In the genomic region with DNA sequence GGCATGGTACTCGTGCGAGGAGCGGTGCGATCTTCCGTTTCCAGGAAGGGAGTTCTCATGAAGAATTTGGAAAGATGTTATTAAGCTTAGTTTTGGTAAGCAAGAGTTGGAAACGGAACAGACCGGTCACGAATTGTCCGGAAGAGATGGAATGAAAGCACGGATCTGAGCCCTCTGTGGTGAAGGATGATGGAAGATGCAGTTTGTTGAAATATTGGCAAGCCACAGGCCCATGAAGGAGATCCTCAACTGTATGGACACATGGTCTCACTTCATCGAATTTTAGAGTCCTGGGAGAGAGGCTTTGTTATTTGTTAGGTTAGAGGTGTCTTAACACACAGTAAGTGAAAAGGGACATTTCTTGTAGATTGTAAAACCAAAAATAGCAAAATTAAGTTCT, we compare ENCODE assay signal across 9 mouse cellular contexts. TPM values are rescaled to one million over a fixed set of nuclear protein-coding genes. Genes with fewer than 3 reads are reported as not detected.
A peak's percentile ranks its signal among the peaks of the same experiment; 100 is the strongest.
DNase-seq lines count a peak whose midpoint lies in the region; ATAC-seq and TF ChIP-seq lines count a peak whose summit lies in the region.
"Had no signal": no experiment of that assay in that cellular context is flagged by ENCODE, and none has a peak within 500 bp of the region (broad histone marks: within the 10 kb centered on the region; RNA-seq: fewer than 3 reads in every experiment).

No protein-coding gene starts in this region.

- no peaks in the 10 kb centered on the region for H3K27me3 ChIP-seq in kidney, embryonic 15.5 days
- no peaks in the 10 kb centered on the region for H3K27me3 ChIP-seq in hindbrain, embryonic 14.5 days (ENCODE audit: control insufficient read depth, insufficient read depth, low read length)
- H3K27me3 ChIP-seq in midbrain, embryonic 13.5 days: no peaks in the 10 kb centered on the region

- no peak for TF ChIP-seq POLR2A in bone marrow macrophage, adult 2 months (IDR thresholded peaks at IDR 0.05; ENCODE audit: borderline replicate concordance, low read depth, low read length)

- peaks cover 22% of the 10 kb centered on the region for H3K4me1 ChIP-seq in kidney, embryonic 15.5 days
- peaks cover 6% of the 10 kb centered on the region for H3K4me1 ChIP-seq in bone marrow macrophage, adult 2 months (ENCODE audit: control insufficient read depth, insufficient read depth, low read length)
- H3K4me1 ChIP-seq in hindbrain, embryonic 14.5 days (replicated peaks; ENCODE audit: control insufficient read depth, insufficient read depth, low read length): peaks cover 11% of the 10 kb centered on the region
- H3K4me1 ChIP-seq in midbrain, embryonic 13.5 days (replicated peaks): peaks cover 21% of the 10 kb centered on the region

- peak overlapping the region; percentile 77 for H3K9ac ChIP-seq in kidney, embryonic 15.5 days
- H3K9ac ChIP-seq in hindbrain, embryonic 14.5 days: peak overlapping the region; percentile 90
- peak overlapping the region; percentile 87 for H3K9ac ChIP-seq in midbrain, embryonic 13.5 days (replicated peaks)

- 6% methylated on average over 11 of the region's 11 CpGs for WGBS in kidney, embryonic 15.5 days
- 12% methylated on average over 11 of the region's 11 CpGs for WGBS in hindbrain, embryonic 14.5 days
- WGBS in midbrain, embryonic 13.5 days: 10% methylated on average over 11 of the region's 11 CpGs

- peak overlapping the region; percentile 80 for H3K4me3 ChIP-seq in kidney, embryonic 15.5 days (replicated peaks)
- peak overlapping the region; percentile 86 for H3K4me3 ChIP-seq in bone marrow macrophage, adult 2 months (ENCODE audit: insufficient read depth, low read length)
- H3K4me3 ChIP-seq in hindbrain, embryonic 14.5 days (replicated peaks; ENCODE audit: low read length): peak overlapping the region; percentile 93
- peak overlapping the region; percentile 87 for H3K4me3 ChIP-seq in midbrain, embryonic 13.5 days (replicated peaks)

- no peak for TF ChIP-seq CTCF in bone marrow macrophage, adult 2 months (IDR thresholded peaks at IDR 0.05; ENCODE audit: low read depth, low read length)

- peak overlapping the region; percentile 92; the same call in 1 of the 2 replicates for H3K27ac ChIP-seq in kidney, embryonic 15.5 days
- H3K27ac ChIP-seq in bone marrow macrophage, adult 2 months (ENCODE audit: insufficient read depth, low read depth, low read length): peak overlapping the region; percentile 40
- H3K27ac ChIP-seq in hindbrain, embryonic 14.5 days: no peak overlapping the region
- H3K27ac ChIP-seq in midbrain, embryonic 13.5 days: no peak overlapping the region

- H3K9me3 ChIP-seq in kidney, embryonic 15.5 days (replicated peaks): no peaks in the 10 kb centered on the region
- H3K9me3 ChIP-seq in hindbrain, embryonic 14.5 days (ENCODE audit: control insufficient read depth, low read length): no peaks in the 10 kb centered on the region
- H3K9me3 ChIP-seq in midbrain, embryonic 13.5 days: no peaks in the 10 kb centered on the region

- DNase-seq in kidney, postnatal 4 days: no peak
- no peak for DNase-seq in hindbrain, embryonic 14.5 days (ENCODE audit: low spot score)
- no peak for DNase-seq in ovary, postnatal 10 days (ENCODE audit: low spot score)
- no peak for DNase-seq in thymus, postnatal 4 days
- DNase-seq: gastrocnemius, postnatal 14 days had no signal

- H3K36me3 ChIP-seq in kidney, embryonic 15.5 days: peaks cover 80% of the 10 kb centered on the region
- peaks cover 80% of the 10 kb centered on the region for H3K36me3 ChIP-seq in hindbrain, embryonic 14.5 days (replicated peaks; ENCODE audit: control insufficient read depth, insufficient read depth)
- peaks cover 73% of the 10 kb centered on the region for H3K36me3 ChIP-seq in midbrain, embryonic 13.5 days

- peak overlapping the region; percentile 87 for H3K4me2 ChIP-seq in kidney, embryonic 15.5 days
- peak overlapping the region; percentile 84 for H3K4me2 ChIP-seq in hindbrain, embryonic 14.5 days (replicated peaks)
- peak overlapping the region; percentile 78 for H3K4me2 ChIP-seq in midbrain, embryonic 13.5 days (replicated peaks)

- no peak for ATAC-seq in kidney, embryonic 15.5 days (replicated peaks; ENCODE audit: low FRiP score)
- ATAC-seq in hindbrain, embryonic 14.5 days (ENCODE audit: low FRiP score): no peak
- ATAC-seq in midbrain, embryonic 13.5 days: no peak
- no peak for ATAC-seq in granulocyte monocyte progenitor cell, adult 5-6 weeks (replicated peaks; ENCODE audit: poor library complexity, severe bottlenecking)

RNA-seq across cellular contexts. Expression of gene Nop2, which starts 0.8 kb away (rescaled TPM):
- polyA plus RNA-seq in kidney, embryonic 15.5 days (2015; fragmentation: Nextera tagmentation; extraction: Ambion mirVana): 65.0 and 69.0 TPM in 2 replicates
- polyA plus RNA-seq in bone marrow macrophage, adult 2 months (2012; ENCODE audit: insufficient read depth, insufficient read length, missing spikeins): 10.7 and 11.4 TPM in 2 replicates
- 40.3 and 48.4 TPM in 2 replicates for polyA plus RNA-seq in hindbrain, embryonic 14.5 days (2014; fragmentation: Nextera tagmentation; extraction: Ambion mirVana)
- polyA plus RNA-seq in midbrain, embryonic 13.5 days (2015; fragmentation: Nextera tagmentation; extraction: Ambion mirVana): 43.2 and 45.9 TPM in 2 replicates
- total RNA-seq in granulocyte monocyte progenitor cell, adult 5-6 weeks (2014; fragmentation: Nextera tagmentation): 65.6 and 82.8 TPM in 2 replicates
- total RNA-seq in granulocyte monocyte progenitor cell, adult 5-6 weeks (2017): 79.2 and 82.4 TPM in 2 replicates

RNA-seq across cellular contexts. Expression of gene Iffo1, which starts 12.6 kb away (rescaled TPM):
- polyA plus RNA-seq in kidney, embryonic 15.5 days (2015; fragmentation: Nextera tagmentation; extraction: Ambion mirVana): 9.6 and 10.4 TPM in 2 replicates
- polyA plus RNA-seq in bone marrow macrophage, adult 2 months (2012; ENCODE audit: insufficient read depth, insufficient read length, missing spikeins): 51.8 and 57.0 TPM in 2 replicates
- polyA plus RNA-seq in hindbrain, embryonic 14.5 days (2014; fragmentation: Nextera tagmentation; extraction: Ambion mirVana): 18.2 and 19.0 TPM in 2 replicates
- polyA plus RNA-seq in midbrain, embryonic 13.5 days (2015; fragmentation: Nextera tagmentation; extraction: Ambion mirVana): 14.9 and 19.3 TPM in 2 replicates
- 26.4 and 37.4 TPM in 2 replicates for total RNA-seq in granulocyte monocyte progenitor cell, adult 5-6 weeks (2014; fragmentation: Nextera tagmentation)
- 11.8 and 14.0 TPM in 2 replicates for total RNA-seq in granulocyte monocyte progenitor cell, adult 5-6 weeks (2017)

RNA-seq across cellular contexts. Expression of gene Gapdh, which starts 33.8 kb away (rescaled TPM):
- 2,116 and 2,124 TPM in 2 replicates for polyA plus RNA-seq in kidney, embryonic 15.5 days (2015; fragmentation: Nextera tagmentation; extraction: Ambion mirVana)
- polyA plus RNA-seq in bone marrow macrophage, adult 2 months (2012; ENCODE audit: insufficient read depth, insufficient read length, missing spikeins): 229 and 264 TPM in 2 replicates
- polyA plus RNA-seq in hindbrain, embryonic 14.5 days (2014; fragmentation: Nextera tagmentation; extraction: Ambion mirVana): 1,428 and 1,660 TPM in 2 replicates
- polyA plus RNA-seq in midbrain, embryonic 13.5 days (2015; fragmentation: Nextera tagmentation; extraction: Ambion mirVana): 1,484 and 1,546 TPM in 2 replicates
- 2,842 and 3,031 TPM in 2 replicates for total RNA-seq in granulocyte monocyte progenitor cell, adult 5-6 weeks (2014; fragmentation: Nextera tagmentation)
- total RNA-seq in granulocyte monocyte progenitor cell, adult 5-6 weeks (2017): 1,694 and 2,022 TPM in 2 replicates

RNA-seq across cellular contexts. Expression of gene Chd4, which starts 36.7 kb away (rescaled TPM):
- 99.2 and 100 TPM in 2 replicates for polyA plus RNA-seq in kidney, embryonic 15.5 days (2015; fragmentation: Nextera tagmentation; extraction: Ambion mirVana)
- polyA plus RNA-seq in bone marrow macrophage, adult 2 months (2012; ENCODE audit: insufficient read depth, insufficient read length, missing spikeins): 122 and 144 TPM in 2 replicates
- 68.5 and 78.0 TPM in 2 replicates for polyA plus RNA-seq in hindbrain, embryonic 14.5 days (2014; fragmentation: Nextera tagmentation; extraction: Ambion mirVana)
- polyA plus RNA-seq in midbrain, embryonic 13.5 days (2015; fragmentation: Nextera tagmentation; extraction: Ambion mirVana): 133 and 138 TPM in 2 replicates
- total RNA-seq in granulocyte monocyte progenitor cell, adult 5-6 weeks (2014; fragmentation: Nextera tagmentation): 136 and 161 TPM in 2 replicates
- 246 and 373 TPM in 2 replicates for total RNA-seq in granulocyte monocyte progenitor cell, adult 5-6 weeks (2017)

RNA-seq across cellular contexts. Expression of gene Ncapd2, which starts 59.0 kb away (rescaled TPM):
- polyA plus RNA-seq in kidney, embryonic 15.5 days (2015; fragmentation: Nextera tagmentation; extraction: Ambion mirVana): 141 and 151 TPM in 2 replicates
- 83.1 and 85.5 TPM in 2 replicates for polyA plus RNA-seq in bone marrow macrophage, adult 2 months (2012; ENCODE audit: insufficient read depth, insufficient read length, missing spikeins)
- 40.1 and 40.7 TPM in 2 replicates for polyA plus RNA-seq in hindbrain, embryonic 14.5 days (2014; fragmentation: Nextera tagmentation; extraction: Ambion mirVana)
- 101 and 103 TPM in 2 replicates for polyA plus RNA-seq in midbrain, embryonic 13.5 days (2015; fragmentation: Nextera tagmentation; extraction: Ambion mirVana)
- 242 and 263 TPM in 2 replicates for total RNA-seq in granulocyte monocyte progenitor cell, adult 5-6 weeks (2014; fragmentation: Nextera tagmentation)
- 242 and 288 TPM in 2 replicates for total RNA-seq in granulocyte monocyte progenitor cell, adult 5-6 weeks (2017)

Comparison
In these comparisons a context has a peak if more than half of its experiments do, and no peak if none do; other contexts are left out.
1. H3K27ac ChIP-seq: peak in kidney, embryonic 15.5 days (single experiment) and bone marrow macrophage, adult 2 months (single experiment); none in hindbrain, embryonic 14.5 days (single experiment) and midbrain, embryonic 13.5 days (single experiment).
2. Peak in every context shown above with its lines, with median percentiles within 50 percentile points of each other: H3K4me2 ChIP-seq, H3K4me3 ChIP-seq and H3K9ac ChIP-seq.